9 mouse cellular contexts compared by ENCODE assay signal in genomic region chr10:93831730-93832574, GRCm38 (mm10). TPM values are rescaled to one million over a fixed set of nuclear protein-coding genes. Genes with fewer than 3 reads are reported as not detected.
A peak's percentile ranks its signal among the peaks of the same experiment; 100 is the strongest.
DNase-seq lines count a peak whose midpoint lies in the region; ATAC-seq and TF ChIP-seq lines count a peak whose summit lies in the region.
"Had no signal": no experiment of that assay in that cellular context is flagged by ENCODE, and none has a peak within 500 bp of the region (broad histone marks: within the 10 kb centered on the region; RNA-seq: fewer than 3 reads in every experiment).

No protein-coding gene starts in this region.

- TF ChIP-seq CTCF in kidney, postnatal 0 days (IDR thresholded peaks at IDR 0.05; ENCODE audit: low read depth), result no peak

- no peak overlapping the region for H3K9ac ChIP-seq in kidney, postnatal 0 days (ENCODE audit: low read depth, low read length)
- H3K9ac ChIP-seq in embryonic facial prominence, embryonic 11.5 days (replicated peaks; ENCODE audit: low read length), result no peak overlapping the region
- no peak overlapping the region for H3K9ac ChIP-seq in hindbrain, embryonic 14.5 days

- peaks cover 13% of the 10 kb centered on the region for H3K4me1 ChIP-seq in kidney, postnatal 0 days (replicated peaks; ENCODE audit: insufficient read depth, low read length)
- H3K4me1 ChIP-seq in embryonic facial prominence, embryonic 11.5 days (ENCODE audit: control insufficient read depth, insufficient read depth, low read length), result no peaks in the 10 kb centered on the region
- peaks cover 4% of the 10 kb centered on the region; the same call in 1 of the 2 replicates for H3K4me1 ChIP-seq in hindbrain, embryonic 14.5 days (replicated peaks; ENCODE audit: control insufficient read depth, insufficient read depth, low read length)

- peak; percentile 10 for DNase-seq in kidney, postnatal 0 days (ENCODE audit: low spot score)
- DNase-seq in kidney, postnatal 25 days, result no peak
- no peak for DNase-seq in embryonic facial prominence, embryonic 11.5 days (ENCODE audit: low spot score)
- peak; percentile 25 for DNase-seq in hindbrain, embryonic 14.5 days (ENCODE audit: low spot score)
- peak; percentile 25 for DNase-seq in neural tube, embryonic 10.5 days (ENCODE audit: extremely low spot score, low spot score)
- no peak for DNase-seq in cerebellum, adult 8-10 months
- DNase-seq in spleen, postnatal 14 days (ENCODE audit: low spot score in 2 of 2), result no peak
- DNase-seq in natural killer cell, adult 2 months (ENCODE audit: low spot score in 2 of 2), result no peak
- DNase-seq: cerebellum, postnatal 14 days had no signal

- peak overlapping the region; percentile 39 for H3K4me2 ChIP-seq in kidney, postnatal 0 days (ENCODE audit: low read length)
- H3K4me2 ChIP-seq in embryonic facial prominence, embryonic 11.5 days (ENCODE audit: low read depth, low read length), result peak overlapping the region; percentile 6; the same call in 1 of the 2 replicates
- H3K4me2 ChIP-seq in hindbrain, embryonic 14.5 days (replicated peaks), result peak overlapping the region; percentile 8; the same call in 1 of the 2 replicates

- H3K36me3 ChIP-seq in kidney, postnatal 0 days (ENCODE audit: insufficient read depth, low read length), result no peaks in the 10 kb centered on the region
- H3K36me3 ChIP-seq in embryonic facial prominence, embryonic 11.5 days (replicated peaks; ENCODE audit: control insufficient read depth, insufficient read depth, low read depth, low read length), result no peaks in the 10 kb centered on the region
- no peaks in the 10 kb centered on the region for H3K36me3 ChIP-seq in hindbrain, embryonic 14.5 days (replicated peaks; ENCODE audit: control insufficient read depth, insufficient read depth)

- WGBS in kidney, postnatal 0 days, result 4% methylated on average over 18 of the region's 18 CpGs
- WGBS in embryonic facial prominence, embryonic 11.5 days, result 7% methylated on average over 18 of the region's 18 CpGs
- 7% methylated on average over 18 of the region's 18 CpGs for WGBS in hindbrain, embryonic 14.5 days

- H3K27me3 ChIP-seq in kidney, postnatal 0 days (ENCODE audit: insufficient read depth, low read length), result peaks cover 39% of the 10 kb centered on the region
- peaks cover 11% of the 10 kb centered on the region for H3K27me3 ChIP-seq in embryonic facial prominence, embryonic 11.5 days (ENCODE audit: control insufficient read depth, insufficient read depth, low read length)
- H3K27me3 ChIP-seq in hindbrain, embryonic 14.5 days (ENCODE audit: control insufficient read depth, insufficient read depth, low read length), result peaks cover 49% of the 10 kb centered on the region

- no peak for ATAC-seq in kidney, postnatal 0 days (replicated peaks; ENCODE audit: low FRiP score, low read depth)
- ATAC-seq in embryonic facial prominence, embryonic 11.5 days (replicated peaks; ENCODE audit: insufficient number of reproducible peaks, low FRiP score, low TSS enrichment, low read depth), result no peak
- ATAC-seq in hindbrain, embryonic 14.5 days (ENCODE audit: low FRiP score), result no peak

- no peak overlapping the region for H3K27ac ChIP-seq in kidney, postnatal 0 days
- H3K27ac ChIP-seq in embryonic facial prominence, embryonic 11.5 days (replicated peaks; ENCODE audit: low read depth, low read length), result no peak overlapping the region
- H3K27ac ChIP-seq in hindbrain, embryonic 14.5 days, result no peak overlapping the region

- H3K9me3 ChIP-seq in kidney, postnatal 0 days (replicated peaks; ENCODE audit: low read length), result no peaks in the 10 kb centered on the region
- no peaks in the 10 kb centered on the region for H3K9me3 ChIP-seq in embryonic facial prominence, embryonic 11.5 days (replicated peaks; ENCODE audit: control insufficient read depth, low read length)
- no peaks in the 10 kb centered on the region for H3K9me3 ChIP-seq in hindbrain, embryonic 14.5 days (ENCODE audit: control insufficient read depth, low read length)

- peak overlapping the region; percentile 3; the same call in 1 of the 2 replicates for H3K4me3 ChIP-seq in kidney, postnatal 0 days (replicated peaks; ENCODE audit: low read depth, low read length)
- H3K4me3 ChIP-seq in embryonic facial prominence, embryonic 11.5 days (ENCODE audit: low read depth, low read length), result no peak overlapping the region
- no peak overlapping the region for H3K4me3 ChIP-seq in hindbrain, embryonic 14.5 days (replicated peaks; ENCODE audit: low read length)

RNA-seq across cellular contexts. Expression of gene Usp44, which starts 0.6 kb away (rescaled TPM):
- polyA plus RNA-seq in kidney, postnatal 0 days (2015; fragmentation: Nextera tagmentation; extraction: Ambion mirVana), result 0.18 and 0.34 TPM in 2 replicates
- polyA plus RNA-seq in embryonic facial prominence, embryonic 11.5 days (2014; fragmentation: Nextera tagmentation; extraction: Ambion mirVana), result 5.0 and 5.5 TPM in 2 replicates
- 0.17 and 0.34 TPM in 2 replicates for polyA plus RNA-seq in hindbrain, embryonic 14.5 days (2014; fragmentation: Nextera tagmentation; extraction: Ambion mirVana)

Comparison
In these comparisons a context has a peak if more than half of its experiments do, and no peak if none do; other contexts are left out.
1. DNase-seq: peak in kidney, postnatal 0 days (single experiment), hindbrain, embryonic 14.5 days (single experiment) and neural tube, embryonic 10.5 days (single experiment); none in kidney, postnatal 25 days (0 of 2), embryonic facial prominence, embryonic 11.5 days (single experiment), cerebellum, adult 8-10 months (single experiment), spleen, postnatal 14 days (0 of 2) and natural killer cell, adult 2 months (0 of 2).
2. Peak in every context shown above with its lines, with median percentiles within 50 percentile points of each other: H3K4me2 ChIP-seq.